Mouse (Mus musculus) bone marrow macrophage, adult 2 months (primary cell): ENCODE data around the gene Krtap3-2.

Experiments used
- CTCF ChIP-seq: IDR thresholded peaks from 2 replicates; pipeline ENCODE4 v1.5.1; 2012; ENCODE audit warnings: low read depth, mild to moderate bottlenecking, low read length, moderate library complexity
- POLR2A ChIP-seq: IDR thresholded peaks from 2 replicates; pipeline ENCODE4 v1.6.1; 2012; ENCODE audit warnings: mild to moderate bottlenecking, low read depth, low read length, borderline replicate concordance

GRCm38 (mm10) chr11:99547892-99548291 is 8.8 kb downstream of the Krtap3-2 start:
- TF ChIP-seq CTCF (no peak), POLR2A (no peak)
